Mouse (Mus musculus): ENCODE results near the gene Spata9. TPM values are rescaled to one million over a fixed set of nuclear protein-coding genes. Genes with fewer than 3 reads are reported as not detected.

Spata9 gene
- polyA plus RNA-seq, 1 experiment from 2014 or later = 0.89 TPM

DNA sequence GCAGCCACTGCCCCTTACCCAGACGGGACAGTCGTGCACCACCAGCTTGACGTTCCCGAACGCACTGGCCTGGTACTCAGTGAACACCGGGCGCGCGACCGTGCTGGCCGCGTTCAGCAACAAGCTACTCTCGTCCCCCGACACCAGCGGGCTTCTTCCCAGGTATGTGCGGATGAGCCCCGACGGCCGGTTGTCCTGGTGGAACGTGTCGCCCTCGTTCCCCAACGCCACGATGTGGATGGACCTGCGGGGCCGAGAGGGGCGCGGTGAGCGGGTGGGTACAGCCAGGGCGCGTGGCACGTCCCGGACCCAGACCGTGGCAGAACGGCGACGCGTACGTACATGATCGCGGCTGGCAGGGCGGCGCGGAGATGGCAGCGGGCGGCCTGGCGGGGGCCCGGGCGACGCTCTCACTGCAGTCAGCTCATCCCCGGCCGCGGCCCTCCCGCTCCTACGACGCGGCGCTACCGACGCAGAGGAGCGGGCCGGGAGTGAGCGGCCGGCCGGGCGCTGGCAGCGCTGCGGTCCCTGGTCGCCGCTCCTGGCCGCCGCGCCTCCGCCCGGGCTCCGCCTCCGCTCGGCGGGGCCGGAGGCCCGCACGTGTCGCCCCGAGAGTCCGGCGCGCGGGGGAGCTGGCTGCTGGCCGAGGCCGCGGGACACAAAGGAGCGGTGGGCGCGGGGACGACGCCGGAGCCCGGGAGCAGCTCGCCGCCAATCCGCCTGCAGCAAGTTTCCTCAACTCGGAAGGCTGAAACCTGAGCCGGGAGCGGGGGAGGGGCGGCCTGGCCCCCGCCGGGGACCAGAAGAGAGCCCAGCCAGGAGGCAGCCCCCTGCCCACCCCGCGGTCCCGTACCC is 23.5 kb upstream of the Spata9 start, which contains the start of gene Rhobtb3:
Gene Rhobtb3, minus strand, starts transcription at position 737 of the 855 bp plus-strand sequence.
- Histone ChIP-seq H3K27me3 (peaks cover 20% of the 10 kb centered on the region), H3K36me3 (replicated peaks) (no peaks in the 10 kb centered on the region), H3K4me1 (replicated peaks) (peaks cover 10% of the 10 kb centered on the region; the same call in 1 of the 2 replicates), H3K4me2 (peak within 1 kb of the TSS; percentile 85), H3K9me3 (replicated peaks) (no peaks in the 10 kb centered on the region), H3K27ac (replicated peaks) (peak within 1 kb of the TSS; percentile 78), H3K9ac (peak within 1 kb of the TSS; percentile 64), H3K4me3 (replicated peaks) (peak within 1 kb of the TSS; percentile 65)
- under 1% methylated on average over 110 of the region's 110 CpGs for WGBS (ENCODE audit: insufficient replicate concordance)
- ATAC-seq (ENCODE audit: insufficient read depth) = peak; percentile 74

DNA sequence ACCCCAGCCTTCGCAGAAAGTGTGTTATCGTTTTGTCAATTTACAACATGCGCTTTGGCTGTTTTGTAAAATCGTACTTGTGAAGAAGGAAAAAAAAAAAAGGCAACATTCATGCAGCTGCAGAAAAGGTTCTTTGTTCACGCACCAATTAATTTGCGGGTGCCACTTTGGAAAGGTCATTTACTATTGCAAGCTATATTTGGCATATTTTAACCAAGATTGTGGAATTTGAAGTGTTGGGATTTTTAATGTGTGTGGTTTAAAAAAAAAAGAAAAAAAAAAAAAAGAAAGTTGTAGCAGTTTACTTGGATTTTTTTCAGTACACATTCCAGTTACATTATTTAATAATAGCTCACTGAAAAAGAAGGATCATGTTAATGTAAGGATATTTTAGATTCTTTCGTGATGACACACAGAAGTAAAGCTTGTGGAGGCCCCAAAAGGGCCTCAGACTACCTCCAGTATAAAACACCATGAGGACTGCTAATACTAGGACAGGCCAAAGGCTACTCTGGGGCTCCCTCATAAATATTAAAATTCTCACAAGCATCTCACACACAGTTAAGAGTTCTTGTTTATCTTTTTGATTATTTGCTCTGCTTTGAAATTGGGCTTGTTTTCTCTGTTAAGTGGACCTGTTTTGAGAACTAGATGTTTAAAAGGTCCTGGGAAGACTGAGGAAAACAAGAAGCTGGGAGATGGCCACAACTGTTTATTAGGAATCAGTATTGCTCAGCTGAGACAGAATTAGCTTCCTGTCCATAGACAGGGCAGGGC is 22.7 kb upstream of the Spata9 start:
- ATAC-seq (ENCODE audit: insufficient read depth) = no peak
- peak overlapping the region; percentile 64 for H3K9ac ChIP-seq
- H3K9me3 ChIP-seq (replicated peaks) = no peaks in the 10 kb centered on the region
- H3K4me3 ChIP-seq (replicated peaks) = peak overlapping the region; percentile 65
- no peaks in the 10 kb centered on the region for H3K36me3 ChIP-seq (replicated peaks)
- H3K4me1 ChIP-seq (replicated peaks) = peaks cover 10% of the 10 kb centered on the region; the same call in 1 of the 2 replicates
- 6% methylated on average over 7 of the region's 7 CpGs for WGBS (ENCODE audit: insufficient replicate concordance)
- H3K27me3 ChIP-seq = peaks cover 20% of the 10 kb centered on the region
- H3K27ac ChIP-seq (replicated peaks) = peak overlapping the region; percentile 78
- peak overlapping the region; percentile 85 for H3K4me2 ChIP-seq

DNA sequence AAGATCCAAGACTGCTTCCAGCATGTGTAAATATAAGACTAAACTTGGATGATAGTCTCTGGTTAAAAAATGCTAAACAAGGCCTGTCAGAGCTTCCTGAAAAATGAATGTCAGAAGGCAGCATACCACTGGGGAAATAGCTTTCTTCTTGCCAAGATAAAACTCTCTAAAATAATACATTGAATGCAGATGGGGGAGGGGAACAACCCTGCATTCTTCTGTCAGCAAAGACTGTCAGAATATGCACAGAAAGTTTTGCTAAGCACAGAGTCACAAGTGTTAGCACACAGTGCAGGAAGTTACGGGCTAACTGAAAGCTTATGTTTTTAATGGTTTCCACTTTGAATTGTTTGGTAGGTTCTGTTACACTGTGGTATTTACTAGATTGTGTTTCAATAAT is 16.7 kb upstream of the Spata9 start:
- H3K27ac ChIP-seq (replicated peaks) = no peak overlapping the region
- H3K36me3 ChIP-seq (replicated peaks) = no peaks in the 10 kb centered on the region
- H3K9ac ChIP-seq = no peak overlapping the region
- no peak overlapping the region for H3K4me2 ChIP-seq
- H3K9me3 ChIP-seq (replicated peaks) = no peaks in the 10 kb centered on the region
- ATAC-seq (ENCODE audit: insufficient read depth) = no peak
- H3K4me3 ChIP-seq (replicated peaks) = no peak overlapping the region
- no peaks in the 10 kb centered on the region for H3K4me1 ChIP-seq (replicated peaks)
- 44% methylated on average over 1 of the region's 1 CpGs for WGBS (ENCODE audit: insufficient replicate concordance)
- no peaks in the 10 kb centered on the region for H3K27me3 ChIP-seq

DNA sequence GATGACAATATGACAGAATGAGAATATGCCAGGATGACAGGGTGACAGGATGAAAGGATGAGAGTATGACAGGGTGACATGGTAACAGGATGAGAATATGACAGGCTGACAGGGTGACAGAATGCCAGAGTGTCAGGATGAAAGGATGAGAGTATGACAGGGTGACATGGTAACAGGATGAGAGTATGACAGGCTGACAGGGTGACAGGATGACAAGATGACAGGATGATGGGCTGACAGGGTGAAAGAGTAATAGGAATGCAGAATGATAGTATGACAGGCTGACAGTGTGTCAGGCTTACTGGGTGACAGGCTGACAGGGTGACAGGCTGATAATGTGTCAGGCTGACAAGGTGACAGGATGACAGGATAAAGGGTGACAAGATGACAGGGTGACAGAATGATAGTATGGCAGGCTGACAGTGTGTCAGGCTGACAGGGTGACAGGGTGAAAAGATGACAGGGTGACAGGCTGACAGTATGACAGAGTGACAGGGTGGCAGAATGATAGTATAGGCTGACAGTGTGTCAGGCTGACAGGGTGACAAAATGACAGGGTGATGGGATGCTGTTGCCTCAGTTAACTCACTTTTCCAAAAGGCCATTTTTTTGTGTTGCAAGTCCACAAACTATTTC is 11.5 kb upstream of the Spata9 start:
- ATAC-seq (ENCODE audit: insufficient read depth) = no peak

DNA sequence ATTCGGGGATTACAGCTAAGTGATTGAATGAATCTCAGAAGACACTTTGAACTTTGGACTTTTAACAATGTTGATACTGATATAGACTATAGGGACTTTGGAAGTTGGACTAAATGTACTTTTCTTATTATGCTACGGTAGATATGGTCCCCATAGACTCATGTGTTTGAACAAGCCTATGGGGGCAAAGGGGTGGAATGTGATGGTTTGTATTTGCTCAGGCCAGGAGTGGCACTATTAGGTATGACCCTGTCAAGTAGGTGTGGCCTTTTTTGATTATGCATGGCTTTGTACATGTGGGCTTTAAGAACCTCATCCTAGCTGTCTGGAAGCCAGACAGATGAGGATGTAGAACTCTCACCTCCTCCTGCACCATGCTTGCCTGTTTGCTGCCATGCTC is 7.5 kb downstream of the Spata9 start:
- ATAC-seq (ENCODE audit: insufficient read depth) = no peak
- no peaks in the 10 kb centered on the region for H3K9me3 ChIP-seq (replicated peaks)
- no peak overlapping the region for H3K27ac ChIP-seq (replicated peaks)
- H3K27me3 ChIP-seq = no peaks in the 10 kb centered on the region
- no peaks in the 10 kb centered on the region for H3K36me3 ChIP-seq (replicated peaks)
- no peak overlapping the region for H3K9ac ChIP-seq
- no peaks in the 10 kb centered on the region for H3K4me1 ChIP-seq (replicated peaks)
- WGBS (ENCODE audit: insufficient replicate concordance) = 49% methylated on average over 2 of the region's 2 CpGs
- H3K4me3 ChIP-seq (replicated peaks) = no peak overlapping the region
- no peak overlapping the region for H3K4me2 ChIP-seq

More for the DNA sequence above, 11.5 kb upstream of the Spata9 start:
- Histone ChIP-seq H3K4me1 (replicated peaks) (no peaks in the 10 kb centered on the region), H3K4me2 (no peak overlapping the region), H3K4me3 (replicated peaks) (no peak overlapping the region), H3K9ac (no peak overlapping the region), H3K27ac (replicated peaks) (no peak overlapping the region), H3K9me3 (replicated peaks) (no peaks in the 10 kb centered on the region), H3K36me3 (replicated peaks) (no peaks in the 10 kb centered on the region), H3K27me3 (no peaks in the 10 kb centered on the region)

DNA sequence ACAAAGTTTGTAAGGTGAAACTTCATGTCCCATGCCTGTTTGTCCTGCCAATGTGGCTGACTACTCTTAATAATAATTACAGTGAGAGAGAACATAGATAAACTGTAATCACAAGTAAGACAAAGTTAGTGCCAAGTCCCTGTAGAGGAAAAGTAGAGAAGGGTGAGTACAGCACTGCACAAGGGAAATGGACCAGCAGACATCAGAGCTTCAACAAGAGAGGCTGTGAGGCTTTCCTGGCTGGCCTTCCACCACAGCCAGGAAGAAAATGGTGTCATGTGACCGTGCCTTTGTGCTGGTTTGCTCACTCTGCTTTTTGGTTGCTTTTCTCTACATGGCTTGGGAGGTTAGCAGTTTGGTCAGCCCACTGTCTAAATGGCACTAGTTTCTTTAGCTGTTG is 8.7 kb downstream of the Spata9 start:
- Histone ChIP-seq H3K9me3 (replicated peaks) (no peaks in the 10 kb centered on the region), H3K27me3 (no peaks in the 10 kb centered on the region), H3K4me1 (replicated peaks) (no peaks in the 10 kb centered on the region), H3K4me3 (replicated peaks) (no peak overlapping the region), H3K4me2 (no peak overlapping the region), H3K9ac (no peak overlapping the region), H3K27ac (replicated peaks) (no peak overlapping the region), H3K36me3 (replicated peaks) (no peaks in the 10 kb centered on the region)
- ATAC-seq (ENCODE audit: insufficient read depth) = no peak
- WGBS (ENCODE audit: insufficient replicate concordance) = 62% methylated on average over 1 of the region's 1 CpGs

DNA sequence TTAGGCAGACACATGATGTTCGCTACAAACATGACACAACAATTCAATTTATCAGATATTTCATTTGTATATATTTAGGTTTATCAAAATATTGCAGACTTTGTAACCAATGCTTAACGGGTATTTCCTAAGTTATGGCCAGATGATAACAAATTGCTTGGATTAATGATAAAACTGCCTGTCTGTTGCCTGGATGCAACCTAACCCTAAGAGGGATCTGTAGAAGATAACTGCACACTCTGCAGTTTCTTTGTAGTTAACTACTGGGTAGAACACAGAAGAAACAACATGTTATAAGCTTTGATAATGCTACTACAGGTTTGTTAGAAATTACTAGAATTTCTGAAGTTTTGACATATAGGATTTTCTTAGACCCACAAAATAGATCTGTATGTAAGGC is 9.3 kb downstream of the Spata9 start:
- H3K9ac ChIP-seq = no peak overlapping the region
- H3K4me2 ChIP-seq = no peak overlapping the region
- no peaks in the 10 kb centered on the region for H3K9me3 ChIP-seq (replicated peaks)
- no peaks in the 10 kb centered on the region for H3K27me3 ChIP-seq
- H3K4me1 ChIP-seq (replicated peaks) = no peaks in the 10 kb centered on the region
- H3K4me3 ChIP-seq (replicated peaks) = no peak overlapping the region
- 0 out of 2 replicates have a peak, but pooled peaks have one; percentile 34 for ATAC-seq (ENCODE audit: insufficient read depth)
- no peaks in the 10 kb centered on the region for H3K36me3 ChIP-seq (replicated peaks)
- WGBS (ENCODE audit: insufficient replicate concordance) = 39% methylated on average over 2 of the region's 2 CpGs
- no peak overlapping the region for H3K27ac ChIP-seq (replicated peaks)

DNA sequence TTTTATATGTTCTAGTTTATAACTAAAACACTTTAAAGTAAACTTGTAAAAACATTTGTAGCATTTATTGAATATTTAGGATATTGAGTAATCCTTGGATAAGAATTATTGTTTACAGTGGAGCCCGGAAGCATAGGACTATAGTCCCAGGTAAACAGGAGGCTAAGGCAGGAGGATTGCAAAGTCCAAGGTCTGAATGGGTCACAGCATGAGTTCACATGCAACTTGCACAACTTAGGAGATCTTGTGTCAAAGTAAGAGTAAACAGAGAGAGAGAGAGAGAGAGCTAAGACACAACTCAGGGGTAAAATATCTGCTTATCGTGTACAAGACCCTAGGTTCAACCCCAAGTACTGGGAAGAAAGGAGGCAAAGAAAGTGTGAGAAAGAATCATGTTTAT is 9.7 kb downstream of the Spata9 start:
- no peak overlapping the region for H3K27ac ChIP-seq (replicated peaks)
- no peak overlapping the region for H3K9ac ChIP-seq
- H3K36me3 ChIP-seq (replicated peaks) = no peaks in the 10 kb centered on the region
- H3K4me3 ChIP-seq (replicated peaks) = no peak overlapping the region
- H3K4me2 ChIP-seq = no peak overlapping the region
- H3K27me3 ChIP-seq = no peaks in the 10 kb centered on the region
- no peaks in the 10 kb centered on the region for H3K4me1 ChIP-seq (replicated peaks)
- ATAC-seq (ENCODE audit: insufficient read depth) = peak; percentile 58; the same call in 1 of the 2 replicates
- no peaks in the 10 kb centered on the region for H3K9me3 ChIP-seq (replicated peaks)
- 66% methylated on average over 2 of the region's 2 CpGs for WGBS (ENCODE audit: insufficient replicate concordance)

DNA sequence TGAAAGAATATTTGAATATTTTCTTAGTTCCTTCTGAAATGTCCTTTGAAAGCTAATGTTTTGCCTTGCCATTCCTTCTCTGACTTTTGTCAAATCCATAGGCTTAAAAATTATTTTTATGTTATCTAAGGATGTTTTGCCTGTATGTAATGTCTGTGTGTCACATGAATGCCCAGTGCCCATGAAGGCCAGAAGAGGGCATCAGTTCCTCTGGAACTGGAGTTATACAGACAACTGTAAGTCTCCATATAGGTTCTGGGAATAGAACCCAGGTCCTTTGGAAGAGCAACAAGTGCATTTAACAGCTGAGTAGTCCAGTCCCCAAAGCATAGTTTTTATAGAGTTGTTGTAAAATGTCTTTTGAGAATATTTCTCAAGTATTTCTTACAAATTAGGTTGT is 15.0 kb downstream of the Spata9 start:
- no peak for ATAC-seq (ENCODE audit: insufficient read depth)

DNA sequence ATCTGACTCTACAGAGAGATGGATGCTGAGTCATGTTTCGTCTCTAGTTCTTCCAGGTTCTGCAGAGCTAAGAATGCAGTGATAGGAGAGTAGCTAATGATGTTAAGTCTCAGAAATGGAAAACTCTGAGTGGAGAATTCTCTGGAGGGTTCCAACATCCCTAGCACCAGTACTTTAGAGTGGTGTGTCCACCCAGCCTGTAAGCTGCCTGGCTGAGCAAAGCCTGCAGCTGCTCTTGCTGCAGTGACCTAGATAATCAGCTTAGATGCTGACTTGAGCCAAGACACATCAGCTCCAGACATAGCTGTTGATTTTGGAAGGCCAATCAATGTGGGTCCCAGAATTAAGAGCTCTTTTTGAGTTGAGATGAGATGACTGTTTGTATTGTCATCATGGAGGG is 21.1 kb downstream of the Spata9 start:
- Histone ChIP-seq H3K4me2 (no peak overlapping the region), H3K9me3 (replicated peaks) (no peaks in the 10 kb centered on the region), H3K27ac (replicated peaks) (no peak overlapping the region), H3K4me3 (replicated peaks) (no peak overlapping the region), H3K4me1 (replicated peaks) (0 out of 2 replicates have a peak, but pooled peaks cover 4% of the 10 kb centered on the region), H3K9ac (no peak overlapping the region), H3K27me3 (no peaks in the 10 kb centered on the region), H3K36me3 (replicated peaks) (no peaks in the 10 kb centered on the region)
- ATAC-seq (ENCODE audit: insufficient read depth) = no peak
- WGBS (ENCODE audit: insufficient replicate concordance) = 62% methylated on average over 1 of the region's 1 CpGs

More for the DNA sequence above, 15.0 kb downstream of the Spata9 start:
- H3K4me1 ChIP-seq (replicated peaks) = no peaks in the 10 kb centered on the region
- H3K27ac ChIP-seq (replicated peaks) = no peak overlapping the region
- no peaks in the 10 kb centered on the region for H3K27me3 ChIP-seq
- H3K36me3 ChIP-seq (replicated peaks) = no peaks in the 10 kb centered on the region
- H3K9me3 ChIP-seq (replicated peaks) = no peaks in the 10 kb centered on the region
- no peak overlapping the region for H3K4me2 ChIP-seq
- no peak overlapping the region for H3K4me3 ChIP-seq (replicated peaks)
- H3K9ac ChIP-seq = no peak overlapping the region
